Mouse (Mus musculus): ENCODE data around the gene Gabpb2.
A peak's percentile ranks its signal among the peaks of the same experiment; 100 is the strongest.

The Gabpb2 gene

GRCm38 (mm10) chr3:95194721-95195135 is 23.0 kb downstream of the Gabpb2 start:
- peak; percentile 28 for DNase-seq

GRCm38 (mm10) chr3:95186888-95187287 is 30.8 kb downstream of the Gabpb2 start:
- DNase-seq = no peak

GRCm38 (mm10) chr3:95186100-95186499 is 31.6 kb downstream of the Gabpb2 start:
- no peak for DNase-seq

GRCm38 (mm10) chr3:95184796-95185577 is 32.7 kb downstream of the Gabpb2 start:
- DNase-seq = no peak

- DNase-seq = no peak
Observed at GRCm38 (mm10) chr3:95181841-95182240, 35.9 kb downstream of the Gabpb2 start.

- no peak for DNase-seq
Observed at GRCm38 (mm10) chr3:95179890-95180289, 37.8 kb downstream of the Gabpb2 start.

GRCm38 (mm10) chr3:95178948-95179347 is 38.8 kb downstream of the Gabpb2 start:
- no peak for DNase-seq

- DNase-seq = no peak
Observed at GRCm38 (mm10) chr3:95177583-95177982, 40.1 kb downstream of the Gabpb2 start.

GRCm38 (mm10) chr3:95176500-95176899 is 41.2 kb downstream of the Gabpb2 start:
- no peak for DNase-seq

GRCm38 (mm10) chr3:95174011-95174592 is 43.6 kb downstream of the Gabpb2 start:
- peak; percentile 92 for DNase-seq

- peak; percentile 53 for DNase-seq
Observed at GRCm38 (mm10) chr3:95173256-95173949, 44.3 kb downstream of the Gabpb2 start.

GRCm38 (mm10) chr3:95172526-95173255 is 45.0 kb downstream of the Gabpb2 start:
- DNase-seq = no peak

GRCm38 (mm10) chr3:95171105-95171504 is 46.6 kb downstream of the Gabpb2 start:
- DNase-seq = no peak

- DNase-seq = no peak
Observed at GRCm38 (mm10) chr3:95169996-95170395, 47.7 kb downstream of the Gabpb2 start.

- no peak for DNase-seq
Observed at GRCm38 (mm10) chr3:95164840-95165239, 52.9 kb downstream of the Gabpb2 start.

- DNase-seq = no peak
Observed at GRCm38 (mm10) chr3:95164256-95164550, 53.5 kb downstream of the Gabpb2 start.

GRCm38 (mm10) chr3:95163419-95164255 is 54.1 kb downstream of the Gabpb2 start:
- no peak for DNase-seq

GRCm38 (mm10) chr3:95162345-95162628 is 55.4 kb downstream of the Gabpb2 start:
- DNase-seq = no peak

- no peak for DNase-seq
Observed at GRCm38 (mm10) chr3:95161618-95162344, 55.9 kb downstream of the Gabpb2 start.

GRCm38 (mm10) chr3:95161041-95161551 is 56.6 kb downstream of the Gabpb2 start:
- DNase-seq = no peak

Data from kidney, adult 18-20 months (tissue).